Mouse (Mus musculus) B cell, adult (primary cell): ENCODE results near the gene 9230102O04Rik. TPM values are rescaled to one million over a fixed set of nuclear protein-coding genes. Genes with fewer than 3 reads are reported as not detected.

Experiments
- total RNA-seq: library from RNA; stranded (reverse); gene quantifications from 4 replicates; pipeline ENCODE4 v1.2.4, GENCODE M21; 2023; ENCODE audit not compliant: inconsistent age

The 9230102O04Rik gene
- not detected in 4 replicates for total RNA-seq

DNA sequence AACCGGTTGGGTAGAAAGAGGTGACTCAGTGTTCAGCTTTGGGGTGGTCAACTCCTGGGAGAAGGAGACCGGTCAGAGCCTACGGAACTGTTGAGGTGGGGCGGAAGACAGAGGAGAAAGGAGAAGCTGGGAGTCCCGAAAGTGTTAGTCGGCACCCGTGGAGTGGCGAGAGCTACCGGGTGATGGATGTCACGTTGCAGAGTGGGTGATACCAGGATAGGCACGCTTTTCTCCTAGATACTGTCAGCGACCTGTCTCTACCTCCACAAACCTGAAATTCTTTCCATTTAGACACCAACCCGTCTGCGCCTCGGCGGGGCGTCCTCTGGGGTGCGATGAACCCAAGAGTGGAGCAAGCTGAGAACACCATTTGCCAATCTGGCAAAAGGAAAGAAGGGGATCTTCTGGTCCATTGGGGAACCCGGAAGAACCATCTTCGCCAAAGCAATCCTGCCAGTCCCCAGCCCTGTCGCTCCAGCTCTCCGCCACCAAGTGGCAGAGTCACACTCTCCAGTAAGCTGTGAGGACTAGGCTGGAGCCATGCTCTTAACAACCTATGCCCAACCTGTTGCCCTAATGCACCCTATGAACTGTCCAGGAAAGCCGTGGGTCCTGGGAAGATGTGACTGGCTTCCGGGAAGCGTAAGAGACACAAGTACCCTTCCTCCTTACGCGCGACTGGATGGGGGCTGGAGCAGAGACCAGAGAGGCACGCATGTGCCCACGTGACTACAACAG lies at the start of gene 9230102O04Rik:
Gene 9230102O04Rik (minus strand): TSS at position 628 of the 738 bp plus-strand sequence.

DNA sequence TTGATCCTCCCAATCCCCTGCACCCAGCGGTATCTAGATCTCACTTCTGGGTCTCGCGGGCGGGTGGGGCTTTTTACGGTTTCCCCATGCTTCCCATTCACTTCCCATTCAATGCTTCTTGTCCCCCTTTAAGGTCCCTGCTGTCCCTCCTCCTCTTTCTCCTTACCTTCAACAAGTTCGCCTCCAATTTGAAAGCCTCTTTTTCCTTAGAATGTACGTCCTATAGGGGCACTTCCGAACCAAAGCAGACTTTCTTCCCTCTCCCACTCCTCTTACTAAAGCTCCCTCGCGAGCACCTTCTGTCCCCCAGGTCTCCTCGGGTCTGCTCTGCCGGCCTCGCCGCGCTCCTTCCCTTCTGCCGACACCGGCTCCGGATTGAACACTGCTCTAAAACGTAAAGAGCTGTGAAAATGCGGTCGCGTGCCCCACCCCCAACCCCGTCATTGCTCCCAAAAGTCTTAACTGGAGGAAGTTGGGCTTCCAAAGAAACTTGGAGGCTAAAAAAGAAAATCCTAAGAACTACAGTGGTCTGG lies 377 bp upstream of the 9230102O04Rik start, which contains the start of gene Gata3:
Gene Gata3 (minus strand): TSS at position 384 of the 533 bp plus-strand sequence.

DNA sequence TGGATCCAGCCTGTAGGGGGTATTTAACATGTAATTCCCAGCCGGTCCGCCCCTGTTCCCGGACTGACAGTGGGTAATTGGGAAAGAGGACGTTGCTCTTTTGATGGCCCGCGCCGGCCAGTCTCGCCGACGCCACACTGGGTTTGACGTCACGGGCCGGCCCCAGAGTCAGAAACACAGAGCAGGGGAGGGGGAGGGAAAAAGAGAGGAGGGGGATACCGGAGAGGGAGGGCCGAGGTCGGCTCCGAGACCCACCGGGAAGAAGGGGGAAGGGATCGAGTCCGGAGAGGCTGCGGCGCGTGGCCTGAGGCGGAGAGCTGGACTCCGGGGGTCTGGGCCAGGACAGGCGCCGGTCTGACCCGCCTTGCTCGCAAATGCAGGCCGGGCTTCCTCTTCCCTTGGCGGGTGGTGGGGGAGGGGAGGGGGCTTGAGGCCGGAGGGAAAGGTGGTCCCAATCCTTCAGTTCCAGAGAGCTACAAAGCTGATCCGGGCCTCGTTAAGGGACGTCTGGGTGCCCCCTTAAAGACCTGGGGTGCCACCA lies 8.2 kb downstream of the 9230102O04Rik start, which contains the start of gene 4930412O13Rik:
Gene 4930412O13Rik (plus strand): TSS at position 202 of the 541 bp plus-strand sequence.

Other genes with a start within 250 kb of the 9230102O04Rik start
- not detected in 4 replicates for gene 4930412O13Rik, start 8.3 kb downstream of the 9230102O04Rik start, total RNA-seq
- gene Gata3, start 494 bp upstream of the 9230102O04Rik start, total RNA-seq = 0.48 to 1.2 TPM (median 0.60 TPM) in 4 replicates
- gene Taf3, start 159.1 kb upstream of the 9230102O04Rik start, total RNA-seq = 20.9 to 22.3 TPM (median 21.5 TPM) in 4 replicates
- 112 to 130 TPM (median 123 TPM) in 4 replicates for gene Atp5c1, start 191.0 kb upstream of the 9230102O04Rik start, total RNA-seq
- 18.5 to 23.0 TPM (median 20.0 TPM) in 4 replicates for gene Kin, start 191.1 kb upstream of the 9230102O04Rik start, total RNA-seq
- not detected in 4 replicates for gene Itih2, start 241.9 kb upstream of the 9230102O04Rik start, total RNA-seq